Mouse (Mus musculus) urinary bladder, postnatal 0 days (tissue): ENCODE data around the gene Chst3. TPM values are rescaled to one million over a fixed set of nuclear protein-coding genes. Genes with fewer than 3 reads are reported as not detected.

ENCODE experiments used
- microRNA-seq: library from miRNA; unstranded; fragments of <30 nt; microRNA quantifications from one replicate; pipeline ENCODE4, GENCODE M21; 2016
- polyA plus RNA-seq: library from polyadenylated mRNA; unstranded; fragments of >200 nt; fragmentation: Nextera tagmentation; extraction: Ambion mirVana; gene quantifications from 2 replicates; pipeline ENCODE4 v1.2.1, GENCODE M21; 2015

Gene Chst3
- 0.41 and 0.47 TPM in 2 replicates for polyA plus RNA-seq

DNA sequence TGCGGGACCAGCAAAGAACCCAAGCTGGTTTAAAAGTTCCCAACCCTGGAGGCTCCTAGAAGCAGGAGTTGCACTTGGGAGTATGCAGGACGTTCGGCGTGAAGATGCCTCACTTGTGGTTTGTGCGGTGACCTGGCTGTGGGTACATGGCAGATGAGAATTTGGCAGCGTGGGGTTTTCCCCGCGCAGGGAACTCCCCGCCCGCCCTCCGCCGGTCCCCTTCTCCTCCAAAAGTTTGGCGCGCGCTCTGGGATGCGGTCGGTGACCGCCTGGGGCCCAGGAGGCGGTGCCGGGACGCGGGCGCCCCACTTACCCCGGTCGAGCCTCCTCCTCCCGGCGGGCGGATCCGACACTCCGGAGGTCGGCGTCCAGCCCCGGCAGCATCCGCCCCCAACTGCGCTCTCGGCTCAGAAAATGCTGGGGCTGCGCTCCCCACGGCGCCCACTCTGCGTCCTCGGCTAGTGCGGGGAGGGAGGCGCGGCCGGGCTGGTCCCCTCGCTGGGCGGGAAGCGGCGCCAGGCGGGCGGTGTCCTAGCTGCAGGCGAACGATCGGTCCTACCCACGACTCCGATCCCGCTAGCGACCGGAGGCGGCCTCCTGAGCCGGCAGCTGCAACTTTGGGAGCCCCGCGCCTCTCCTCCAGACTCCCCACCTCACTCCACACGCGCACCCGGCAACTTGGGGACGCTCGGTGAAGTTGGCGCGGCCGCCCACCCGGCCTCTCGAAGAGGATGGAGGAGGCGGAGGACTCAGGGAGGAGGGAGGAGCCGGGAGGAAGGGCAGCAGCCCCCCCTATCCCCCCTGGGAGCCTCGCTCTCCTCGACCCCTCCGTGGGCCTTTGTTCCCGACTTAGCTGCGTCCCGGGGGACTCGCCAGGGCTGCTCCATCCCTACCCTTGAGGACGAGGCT, at the start of gene Chst3:
Gene Chst3, minus strand, starts transcription at position 670 of the 909 bp plus-strand sequence.

Small RNAs within 50 kb of the gene (microRNA-seq; reads per million reads assigned to microRNA genes)
- not detected for gene Gm22117

Other genes starting within 250 kb of the Chst3 start
- gene Ascc1, start 216.5 kb downstream of the Chst3 start, polyA plus RNA-seq: 26.3 and 27.6 TPM in 2 replicates
- 93.6 and 106 TPM in 2 replicates for gene Anapc16, start 216.1 kb downstream of the Chst3 start, polyA plus RNA-seq
- 8.7 and 11.2 TPM in 2 replicates for gene Spock2, start 113.0 kb downstream of the Chst3 start, polyA plus RNA-seq
- 241 and 248 TPM in 2 replicates for gene Psap, start 58.4 kb upstream of the Chst3 start, polyA plus RNA-seq
- 7.7 and 15.3 TPM in 2 replicates for gene Vsir, start 127.6 kb upstream of the Chst3 start, polyA plus RNA-seq
- 0.71 and 1.6 TPM in 2 replicates for gene Gm17455, start 180.5 kb upstream of the Chst3 start, polyA plus RNA-seq